Mouse (Mus musculus) testis, adult 2 months (tissue): ENCODE measurements around the gene Sufu.

ENCODE experiments used
- CTCF ChIP-seq: fragments of 200-500 bp; IDR thresholded peaks from 2 replicates; pipeline ENCODE4 v1.5.1; 2012; ENCODE audit warnings: low read depth, mild to moderate bottlenecking, inconsistent platforms, low read length, moderate library complexity; ENCODE audit not compliant: control insufficient read depth, insufficient read depth, insufficient replicate concordance
- POLR2A ChIP-seq: fragments of 200-500 bp; IDR thresholded peaks from 2 replicates; pipeline ENCODE4 v1.6.1; 2012; ENCODE audit warnings: low read depth, mild to moderate bottlenecking, inconsistent platforms, low read length, moderate library complexity; ENCODE audit not compliant: control insufficient read depth

DNA sequence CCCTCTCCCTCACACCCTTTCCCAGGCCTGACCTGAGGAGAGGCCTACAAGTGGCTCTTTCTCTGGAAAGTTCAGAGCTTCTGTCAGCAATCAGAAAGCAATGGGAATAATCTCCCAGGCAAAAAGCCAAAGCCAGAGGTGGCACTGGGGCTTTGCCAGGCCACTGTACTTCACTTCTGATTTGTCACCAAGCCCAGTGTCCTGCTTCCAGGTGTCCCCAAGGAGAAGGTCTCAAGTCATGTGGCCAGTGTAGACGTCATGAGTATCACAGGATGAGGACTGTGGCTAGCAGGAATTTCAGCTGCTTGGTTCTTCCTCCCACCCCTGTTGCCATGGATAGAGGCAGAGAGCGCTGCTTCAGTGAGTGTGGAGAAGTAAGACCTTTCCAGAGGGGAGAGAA is 63.2 kb downstream of the Sufu start:
- no peak for TF ChIP-seq CTCF
- no peak for TF ChIP-seq POLR2A
